In genomic region chr13:31625333-31626101, GRCm38 (mm10) we compare ENCODE assay signal across 9 mouse cellular contexts. TPM values are rescaled to one million over a fixed set of nuclear protein-coding genes. Genes with fewer than 3 reads are reported as not detected.
DNase-seq lines count a peak whose midpoint lies in the region; ATAC-seq and TF ChIP-seq lines count a peak whose summit lies in the region.
"Had no signal": no experiment of that assay in that cellular context is flagged by ENCODE, and none has a peak within 500 bp of the region (broad histone marks: within the 10 kb centered on the region; RNA-seq: fewer than 3 reads in every experiment).

Foxf2 (plus strand) TSS chr13:31625816.

- H3K4me2 ChIP-seq in heart, embryonic 11.5 days, result peak within 1 kb of the TSS; percentile 94
- peak within 1 kb of the TSS; percentile 61 for H3K4me2 ChIP-seq in liver, embryonic 12.5 days
- H3K4me2 ChIP-seq in neural tube, embryonic 11.5 days (ENCODE audit: low read depth), result peak within 1 kb of the TSS; percentile 60

- DNase-seq in gastrocnemius, adult 18-20 months (ENCODE audit: low spot score), result peak; percentile 39
- DNase-seq in gastrocnemius, postnatal 4 days (ENCODE audit: low spot score in 2 of 2), result no peak
- peak; percentile 60 for DNase-seq in neural tube, embryonic 11.5 days (ENCODE audit: low spot score)
- no peak for DNase-seq in cerebellum, postnatal 36 days
- no peak for DNase-seq in spleen, adult 18-20 months

- H3K36me3 ChIP-seq in heart, embryonic 11.5 days (ENCODE audit: control insufficient read depth, insufficient read depth, low read length), result no peaks in the 10 kb centered on the region
- H3K36me3 ChIP-seq in liver, embryonic 12.5 days, result no peaks in the 10 kb centered on the region
- no peaks in the 10 kb centered on the region for H3K36me3 ChIP-seq in neural tube, embryonic 11.5 days (ENCODE audit: control insufficient read depth, insufficient read depth, low read length)

- H3K27me3 ChIP-seq in heart, embryonic 11.5 days (ENCODE audit: control insufficient read depth, insufficient read depth, low read length), result peaks cover 97% of the 10 kb centered on the region
- H3K27me3 ChIP-seq in liver, embryonic 12.5 days (replicated peaks), result peaks cover 100% of the 10 kb centered on the region
- peaks cover 100% of the 10 kb centered on the region for H3K27me3 ChIP-seq in neural tube, embryonic 11.5 days (ENCODE audit: control insufficient read depth, insufficient read depth, low read length)
- H3K27me3 ChIP-seq: CH12.LX had no signal

- TF ChIP-seq CTCF in bone marrow macrophage, adult 2 months (IDR thresholded peaks at IDR 0.05; ENCODE audit: low read depth, low read length), result no peak

- no peaks in the 10 kb centered on the region for H3K9me3 ChIP-seq in heart, embryonic 11.5 days (replicated peaks; ENCODE audit: control insufficient read depth, low read length)
- H3K9me3 ChIP-seq in liver, embryonic 12.5 days (replicated peaks), result no peaks in the 10 kb centered on the region
- H3K9me3 ChIP-seq in neural tube, embryonic 11.5 days (ENCODE audit: control insufficient read depth, low read length), result no peaks in the 10 kb centered on the region

- 1% methylated on average over 66 of the region's 74 CpGs for WGBS in heart, embryonic 11.5 days (ENCODE audit: insufficient replicate concordance)
- WGBS in liver, embryonic 12.5 days (ENCODE audit: insufficient replicate concordance), result under 1% methylated on average over 45 of the region's 74 CpGs
- WGBS in neural tube, embryonic 11.5 days, result 0% methylated on average over 57 of the region's 74 CpGs

- 0 out of 2 replicates have a peak, but pooled peaks have one; percentile 25 for ATAC-seq in heart, embryonic 11.5 days (replicated peaks; ENCODE audit: insufficient number of reproducible peaks, low FRiP score, low TSS enrichment)
- ATAC-seq in liver, embryonic 12.5 days, result no peak
- ATAC-seq in neural tube, embryonic 11.5 days (ENCODE audit: insufficient read depth, low FRiP score, low TSS enrichment), result peak; percentile 12; the same call in 1 of the 2 replicates

- H3K4me1 ChIP-seq in bone marrow macrophage, adult 2 months (ENCODE audit: control insufficient read depth, insufficient read depth, low read length), result no peaks in the 10 kb centered on the region; the same call in 1 of the 2 replicates
- peaks cover 24% of the 10 kb centered on the region for H3K4me1 ChIP-seq in heart, embryonic 11.5 days (ENCODE audit: control insufficient read depth, insufficient read depth, low read length)
- H3K4me1 ChIP-seq in liver, embryonic 12.5 days, result peaks cover 5% of the 10 kb centered on the region; the same call in 1 of the 2 replicates
- peaks cover 20% of the 10 kb centered on the region for H3K4me1 ChIP-seq in neural tube, embryonic 11.5 days (ENCODE audit: control insufficient read depth, insufficient read depth, low read length)

- no peak for TF ChIP-seq POLR2A in bone marrow macrophage, adult 2 months (IDR thresholded peaks at IDR 0.05; ENCODE audit: borderline replicate concordance, low read depth, low read length)

- peak within 1 kb of the TSS; percentile 29; the same call in 1 of the 2 replicates for H3K9ac ChIP-seq in heart, embryonic 11.5 days (ENCODE audit: low read depth, low read length)
- H3K9ac ChIP-seq in liver, embryonic 12.5 days, result no peak within 1 kb of the TSS
- peak within 1 kb of the TSS; percentile 54 for H3K9ac ChIP-seq in neural tube, embryonic 11.5 days (ENCODE audit: low read length)

- peak within 1 kb of the TSS; percentile 37 for H3K4me3 ChIP-seq in bone marrow macrophage, adult 2 months (ENCODE audit: insufficient read depth, low read length)
- H3K4me3 ChIP-seq in heart, embryonic 11.5 days (ENCODE audit: low read depth, low read length), result peak within 1 kb of the TSS; percentile 56
- peak within 1 kb of the TSS; percentile 38 for H3K4me3 ChIP-seq in liver, embryonic 12.5 days
- peak within 1 kb of the TSS; percentile 42 for H3K4me3 ChIP-seq in neural tube, embryonic 11.5 days (ENCODE audit: low read depth, low read length)

- no peak within 1 kb of the TSS for H3K27ac ChIP-seq in bone marrow macrophage, adult 2 months (ENCODE audit: insufficient read depth, low read depth, low read length)
- no peak within 1 kb of the TSS for H3K27ac ChIP-seq in heart, embryonic 11.5 days (ENCODE audit: low read depth, low read length)
- no peak within 1 kb of the TSS for H3K27ac ChIP-seq in liver, embryonic 12.5 days
- H3K27ac ChIP-seq in neural tube, embryonic 11.5 days (ENCODE audit: low read depth, low read length), result 0 out of 2 replicates have a peak within 1 kb of the TSS, but pooled peaks have one; percentile 27

RNA-seq across cellular contexts. Expression of gene Foxf2, which starts in this region (rescaled TPM):
- under 1 TPM; 0.09 to 0.24 TPM for total RNA-seq in gastrocnemius, adult 18-20 months (2021)
- total RNA-seq in gastrocnemius, postnatal 4 days (2021), result under 1 TPM; 0.21 to 0.29 TPM
- not detected in 2 replicates for polyA plus RNA-seq in bone marrow macrophage, adult 2 months (2012; ENCODE audit: insufficient read depth, insufficient read length, missing spikeins)
- 1.1 and 1.7 TPM in 2 replicates for polyA plus RNA-seq in heart, embryonic 11.5 days (2014; fragmentation: Nextera tagmentation; extraction: Ambion mirVana)
- polyA plus RNA-seq in liver, embryonic 12.5 days (2016; fragmentation: Nextera tagmentation; extraction: Ambion mirVana), result 0.28 and 0.45 TPM in 2 replicates
- 5.2 and 5.5 TPM in 2 replicates for polyA plus RNA-seq in neural tube, embryonic 11.5 days (2014; fragmentation: Nextera tagmentation; extraction: Ambion mirVana)
- total RNA-seq: CH12.LX had no signal

Comparison
In these comparisons a context has a peak if more than half of its experiments do, and no peak if none do; other contexts are left out.
1. Peak in DNase-seq in gastrocnemius, adult 18-20 months; RNA of the gene not detected or under 1 TPM.